Comparison of ENCODE assay signal across 12 mouse cellular contexts in genomic region chr7:34607334-34607970, GRCm38 (mm10). TPM values are rescaled to one million over a fixed set of nuclear protein-coding genes. Genes with fewer than 3 reads are reported as not detected.
DNase-seq lines count a peak whose midpoint lies in the region; ATAC-seq and TF ChIP-seq lines count a peak whose summit lies in the region.
"Had no signal": no experiment of that assay in that cellular context is flagged by ENCODE, and none has a peak within 500 bp of the region (broad histone marks: within the 10 kb centered on the region; RNA-seq: fewer than 3 reads in every experiment).

No protein-coding gene starts in this region.

- no peak for TF ChIP-seq POLR2A in kidney, adult 2 months (IDR thresholded peaks at IDR 0.05; ENCODE audit: low read depth, low read length)

- DNase-seq in kidney, adult 2 months, result peak; percentile 4
- DNase-seq in kidney, adult 8-10 months, result no peak
- DNase-seq in embryonic facial prominence, embryonic 14.5 days (ENCODE audit: low spot score), result no peak
- peak; percentile 27 for DNase-seq in midbrain, postnatal 0 days (ENCODE audit: low spot score)
- no peak for DNase-seq in right cerebral cortex, postnatal 25 days
- DNase-seq in urinary bladder, postnatal 10 days (ENCODE audit: low spot score), result no peak
- no peak for DNase-seq in adrenal gland, postnatal 4 days (ENCODE audit: low spot score in 2 of 2)
- DNase-seq: B cell, adult 2 months; heart, adult 11 months had no signal

- WGBS in kidney, adult 2 months, result 76% methylated on average over 5 of the region's 5 CpGs
- 56% methylated on average over 5 of the region's 5 CpGs for WGBS in embryonic facial prominence, embryonic 14.5 days
- WGBS in hindbrain, embryonic 15.5 days, result 54% methylated on average over 5 of the region's 5 CpGs
- WGBS in midbrain, postnatal 0 days, result 76% methylated on average over 5 of the region's 5 CpGs

- H3K9me3 ChIP-seq in embryonic facial prominence, embryonic 14.5 days (ENCODE audit: control insufficient read depth, low read length), result no peaks in the 10 kb centered on the region
- no peaks in the 10 kb centered on the region for H3K9me3 ChIP-seq in hindbrain, embryonic 15.5 days
- no peaks in the 10 kb centered on the region for H3K9me3 ChIP-seq in midbrain, postnatal 0 days (ENCODE audit: low read length)
- H3K9me3 ChIP-seq: liver, embryonic 12.5 days had no signal

- H3K9ac ChIP-seq in embryonic facial prominence, embryonic 14.5 days (ENCODE audit: low read depth, low read length), result no peak overlapping the region
- no peak overlapping the region for H3K9ac ChIP-seq in hindbrain, embryonic 15.5 days
- H3K9ac ChIP-seq in midbrain, postnatal 0 days (replicated peaks; ENCODE audit: low read length, poor library complexity, severe bottlenecking), result no peak overlapping the region
- H3K9ac ChIP-seq: liver, embryonic 12.5 days had no signal

- no peak overlapping the region for H3K4me3 ChIP-seq in kidney, adult 2 months (ENCODE audit: insufficient read depth, low read depth, low read length)
- H3K4me3 ChIP-seq in embryonic facial prominence, embryonic 14.5 days (ENCODE audit: low read depth, low read length), result no peak overlapping the region
- H3K4me3 ChIP-seq in hindbrain, embryonic 15.5 days, result no peak overlapping the region
- no peak overlapping the region for H3K4me3 ChIP-seq in midbrain, postnatal 0 days (ENCODE audit: low read depth, low read length)
- H3K4me3 ChIP-seq: liver, embryonic 12.5 days had no signal

- TF ChIP-seq CTCF in kidney, adult 2 months (conservative IDR thresholded peaks at IDR 0.05; ENCODE audit: insufficient read depth, insufficient read length, low read depth, low read length), result no peak
- no peak for TF ChIP-seq CTCF in midbrain, postnatal 0 days (IDR thresholded peaks at IDR 0.05)

- peak; percentile 44; the same call in 1 of the 2 replicates for ATAC-seq in embryonic facial prominence, embryonic 14.5 days (ENCODE audit: low read depth)
- no peak for ATAC-seq in hindbrain, embryonic 15.5 days (ENCODE audit: low FRiP score, low read depth)
- ATAC-seq in midbrain, postnatal 0 days (ENCODE audit: low FRiP score), result no peak
- ATAC-seq: liver, embryonic 12.5 days had no signal

- no peaks in the 10 kb centered on the region for H3K27me3 ChIP-seq in kidney, adult 2 months (replicated peaks; ENCODE audit: control insufficient read depth, insufficient read depth, low read length)
- no peaks in the 10 kb centered on the region for H3K27me3 ChIP-seq in embryonic facial prominence, embryonic 14.5 days (replicated peaks; ENCODE audit: control insufficient read depth, insufficient read depth, low read length)
- H3K27me3 ChIP-seq in hindbrain, embryonic 15.5 days, result no peaks in the 10 kb centered on the region
- no peaks in the 10 kb centered on the region for H3K27me3 ChIP-seq in midbrain, postnatal 0 days (ENCODE audit: insufficient read depth, low read length)
- H3K27me3 ChIP-seq: liver, embryonic 12.5 days had no signal

- no peaks in the 10 kb centered on the region for H3K4me1 ChIP-seq in kidney, adult 2 months (ENCODE audit: control insufficient read depth, insufficient read depth, low read length)
- H3K4me1 ChIP-seq in embryonic facial prominence, embryonic 14.5 days (ENCODE audit: control insufficient read depth, insufficient read depth, low read length), result peaks cover 37% of the 10 kb centered on the region
- peaks cover 26% of the 10 kb centered on the region for H3K4me1 ChIP-seq in hindbrain, embryonic 15.5 days (replicated peaks)
- no peaks in the 10 kb centered on the region for H3K4me1 ChIP-seq in midbrain, postnatal 0 days (ENCODE audit: insufficient read depth, low read length)
- H3K4me1 ChIP-seq: liver, embryonic 12.5 days had no signal

- no peak overlapping the region for H3K27ac ChIP-seq in kidney, adult 2 months (ENCODE audit: insufficient read depth, low read depth, low read length)
- H3K27ac ChIP-seq in embryonic facial prominence, embryonic 14.5 days (replicated peaks; ENCODE audit: low read depth, low read length), result peak overlapping the region; percentile 84
- peak overlapping the region; percentile 71 for H3K27ac ChIP-seq in hindbrain, embryonic 15.5 days (replicated peaks)
- no peak overlapping the region for H3K27ac ChIP-seq in midbrain, postnatal 0 days (ENCODE audit: low read depth, low read length)
- H3K27ac ChIP-seq: liver, embryonic 12.5 days had no signal

- 0 out of 2 replicates have a peak overlapping the region, but pooled peaks have one; percentile 46 for H3K4me2 ChIP-seq in embryonic facial prominence, embryonic 14.5 days (ENCODE audit: low read depth, low read length)
- no peak overlapping the region for H3K4me2 ChIP-seq in hindbrain, embryonic 15.5 days
- no peak overlapping the region for H3K4me2 ChIP-seq in midbrain, postnatal 0 days (ENCODE audit: low read depth, low read length, poor library complexity, severe bottlenecking)
- H3K4me2 ChIP-seq: liver, embryonic 12.5 days had no signal

- H3K36me3 ChIP-seq in kidney, adult 2 months (ENCODE audit: control insufficient read depth, insufficient read depth, low read length), result no peaks in the 10 kb centered on the region
- no peaks in the 10 kb centered on the region for H3K36me3 ChIP-seq in embryonic facial prominence, embryonic 14.5 days (ENCODE audit: control insufficient read depth, insufficient read depth, low read length)
- H3K36me3 ChIP-seq in hindbrain, embryonic 15.5 days, result no peaks in the 10 kb centered on the region
- no peaks in the 10 kb centered on the region for H3K36me3 ChIP-seq in midbrain, postnatal 0 days (ENCODE audit: insufficient read depth, low read length)
- H3K36me3 ChIP-seq: liver, embryonic 12.5 days had no signal

RNA-seq across cellular contexts. Expression of gene Kctd15, which starts 49.1 kb away (rescaled TPM):
- polyA plus RNA-seq in kidney, adult 2 months (2012; rRNA removed), result 18.3 and 19.8 TPM in 2 replicates
- polyA plus RNA-seq in embryonic facial prominence, embryonic 14.5 days (2014; fragmentation: Nextera tagmentation; extraction: Ambion mirVana), result 13.7 and 15.7 TPM in 2 replicates
- 24.1 and 26.0 TPM in 2 replicates for polyA plus RNA-seq in hindbrain, embryonic 15.5 days (2015; fragmentation: Nextera tagmentation; extraction: Ambion mirVana)
- 61.3 and 69.1 TPM in 2 replicates for total RNA-seq in midbrain, postnatal 0 days (2014; rRNA removed)
- polyA plus RNA-seq in midbrain, postnatal 0 days (2015; fragmentation: Nextera tagmentation; extraction: Ambion mirVana), result 15.0 and 15.7 TPM in 2 replicates
- 10 to 100 TPM; 15.6 to 19.9 TPM for total RNA-seq in adrenal gland, postnatal 4 days (2021)
- total RNA-seq: common myeloid progenitor, adult 5-6 weeks had no signal

Comparison
In these comparisons a context has a peak if more than half of its experiments do, and no peak if none do; other contexts are left out.
1. DNase-seq: peak in kidney, adult 2 months (single experiment) and midbrain, postnatal 0 days (single experiment); none in kidney, adult 8-10 months (0 of 2), embryonic facial prominence, embryonic 14.5 days (single experiment), right cerebral cortex, postnatal 25 days (single experiment), urinary bladder, postnatal 10 days (single experiment) and adrenal gland, postnatal 4 days (0 of 2).
2. H3K27ac ChIP-seq: peak in embryonic facial prominence, embryonic 14.5 days (single experiment) and hindbrain, embryonic 15.5 days (single experiment); none in kidney, adult 2 months (single experiment) and midbrain, postnatal 0 days (single experiment).